Mouse (Mus musculus) ES-E14 (cell line): ENCODE measurements at regions not wholly inside any gene's neighbourhood (a gene's known extent, or its start where the extent isn't known, plus 50 kb on each side); places are given as distances from the start of the nearest gene placed in this dataset.

Experiments
- DNase-seq: peaks from one replicate; pipeline ENCODE4 v3.0.0-alpha.2; 2013; ENCODE audit warnings: low read depth, low spot score
- H3K27ac ChIP-seq: 2 replicates; pipeline ENCODE4 v1.5.1; 2012; ENCODE audit warnings: low read depth, mild to moderate bottlenecking, low read length, moderate library complexity, mixed read lengths; ENCODE audit not compliant: poor library complexity, insufficient read depth, severe bottlenecking
- H3K36me3 ChIP-seq: 2 replicates; pipeline ENCODE4 v1.6.1; 2012; ENCODE audit warnings: mild to moderate bottlenecking, low read length, moderate library complexity, mixed read lengths; ENCODE audit not compliant: control insufficient read depth, poor library complexity, insufficient read depth, severe bottlenecking
- H3K4me1 ChIP-seq, 2 experiments: fragments of 150-350 bp in 1 of 2; sonication (generic) in 1 of 2; 2 replicates each; pipeline ENCODE4 v1.6.1; 2012; ENCODE audit warnings: low read length in 2 of 2, mild to moderate bottlenecking in 1 of 2, mixed read lengths in 1 of 2; ENCODE audit not compliant: control insufficient read depth in 2 of 2, insufficient read depth in 2 of 2, poor library complexity in 1 of 2
- H3K4me3 ChIP-seq, 2 experiments: fragments of 150-350 bp in 1 of 2; sonication (generic) in 1 of 2; 2 replicates each; pipeline ENCODE4 v1.5.1; 2012; ENCODE audit warnings: low read length in 2 of 2, low read depth in 1 of 2, mild to moderate bottlenecking in 1 of 2, mixed read lengths in 1 of 2; ENCODE audit not compliant: insufficient read depth in 1 of 2, poor library complexity in 1 of 2, severe bottlenecking in 1 of 2
- H3K9ac ChIP-seq: 2 replicates; pipeline ENCODE4 v1.6.1; 2012; ENCODE audit warnings: low read depth, mild to moderate bottlenecking, low read length, mixed read lengths; ENCODE audit not compliant: poor library complexity, insufficient read depth, severe bottlenecking
- H3K9me3 ChIP-seq: fragments of 150-350 bp; sonication (generic); 2 replicates; pipeline ENCODE4 v1.6.1; 2012; ENCODE audit warnings: low read depth, mild to moderate bottlenecking, low read length; ENCODE audit not compliant: control insufficient read depth, insufficient read depth
- CHD2 ChIP-seq: IDR thresholded peaks from 2 replicates; pipeline ENCODE4 v1.6.1; 2014; ENCODE audit warnings: mild to moderate bottlenecking, low read depth, low read length, inconsistent platforms
- HCFC1 ChIP-seq: IDR thresholded peaks from 2 replicates; pipeline ENCODE4 v1.6.1; 2012; ENCODE audit warnings: low read length, inconsistent platforms, borderline replicate concordance; ENCODE audit not compliant: insufficient read depth
- MAFK ChIP-seq: IDR thresholded peaks from 2 replicates; pipeline ENCODE4 v1.6.1; 2014; ENCODE audit warnings: mild to moderate bottlenecking, low read depth, low read length, inconsistent platforms; ENCODE audit not compliant: insufficient read depth
- ZC3H11A ChIP-seq: IDR thresholded peaks from 2 replicates; pipeline ENCODE4 v1.6.1; 2012; ENCODE audit warnings: low read depth, mild to moderate bottlenecking, inconsistent platforms, low read length, borderline replicate concordance
- ZNF384 ChIP-seq: IDR thresholded peaks from 2 replicates; pipeline ENCODE4 v1.6.1; 2012; ENCODE audit warnings: low read depth, low read length, inconsistent platforms
- in situ Hi-C, 2 experiments: fragments of 600-800 bp; cut with MboI; formaldehyde crosslinking; loops; one replicate each; pipeline ENCODE4 v1.15.1; 2025; ENCODE audit warnings: low sequenced_read_pairs in 2 of 2, inconsistent platforms in 1 of 2; ENCODE audit not compliant: unreplicated experiment in 2 of 2

DNA sequence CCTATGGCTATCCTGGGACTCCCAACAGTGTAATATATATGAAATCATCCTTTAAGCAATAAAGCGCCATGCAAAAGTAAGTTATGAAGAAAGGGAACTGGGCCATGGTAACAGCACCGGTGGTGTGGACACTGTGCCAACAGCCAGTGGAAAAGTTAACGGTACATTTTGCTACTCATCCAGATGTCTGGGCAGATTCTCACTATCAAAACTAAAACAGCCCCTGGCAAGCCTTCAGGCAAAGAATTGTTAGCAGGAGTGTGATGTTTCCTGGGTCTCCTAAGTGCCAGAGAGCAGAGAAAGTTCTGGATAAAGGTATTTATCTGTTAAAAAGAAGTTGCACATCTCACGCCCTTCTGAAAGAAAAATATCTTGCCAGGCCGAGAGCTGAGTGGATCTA, 198.0 kb upstream of the Hnrnpa3 start:
- no peak for DNase-seq

DNA sequence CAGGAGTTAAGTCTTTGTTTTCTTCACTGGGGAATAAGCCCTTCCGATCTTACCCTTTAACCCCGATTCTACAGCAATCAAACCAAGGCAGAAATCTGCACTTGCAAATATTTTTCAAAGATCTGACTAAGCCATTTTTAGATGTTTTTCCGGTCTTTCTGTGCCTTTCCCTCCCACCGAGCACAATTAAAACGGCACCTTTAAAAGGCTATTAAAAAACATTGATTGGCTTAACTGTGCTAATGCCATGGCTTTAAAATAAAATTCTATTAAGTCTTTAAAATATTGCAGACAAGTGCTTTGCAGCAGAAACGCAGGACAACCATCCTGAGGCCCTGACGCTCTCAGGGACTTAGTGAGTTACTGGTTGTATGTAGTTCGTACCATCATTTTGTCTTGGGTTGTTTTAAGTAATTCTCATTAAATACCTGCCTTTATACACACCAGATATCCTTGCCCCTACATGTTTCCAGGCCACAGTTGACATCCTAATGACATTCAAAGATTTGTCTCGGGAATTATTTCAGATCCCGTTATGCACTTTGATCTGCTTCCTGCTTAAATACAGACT, 197.6 kb upstream of the Hnrnpa3 start:
- Histone ChIP-seq H3K36me3 (no peaks in the 10 kb centered on the region), H3K9me3 (no peaks in the 10 kb centered on the region), H3K9ac (no peak overlapping the region), H3K4me3 (no peak overlapping the region), H3K27ac (no peak overlapping the region), H3K4me1 (no peaks in the 10 kb centered on the region)
- in situ Hi-C loops: no loop called here
- DNase-seq: no peak
- no peak for TF ChIP-seq ZNF384
- no peak for TF ChIP-seq HCFC1
- TF ChIP-seq ZC3H11A: no peak
- TF ChIP-seq MAFK: no peak
- no peak for TF ChIP-seq CHD2

More for the DNA sequence above, 198.0 kb upstream of the Hnrnpa3 start:
- H3K36me3 ChIP-seq: no peaks in the 10 kb centered on the region
- H3K9ac ChIP-seq: no peak overlapping the region
- no peak overlapping the region for H3K4me3 ChIP-seq
- no peaks in the 10 kb centered on the region for H3K9me3 ChIP-seq
- H3K4me1 ChIP-seq: no peaks in the 10 kb centered on the region
- H3K27ac ChIP-seq: no peak overlapping the region
- in situ Hi-C loops: no loop called here
- no peak for TF ChIP-seq CHD2
- TF ChIP-seq ZNF384: no peak
- TF ChIP-seq MAFK: no peak
- no peak for TF ChIP-seq ZC3H11A
- TF ChIP-seq HCFC1: no peak

DNA sequence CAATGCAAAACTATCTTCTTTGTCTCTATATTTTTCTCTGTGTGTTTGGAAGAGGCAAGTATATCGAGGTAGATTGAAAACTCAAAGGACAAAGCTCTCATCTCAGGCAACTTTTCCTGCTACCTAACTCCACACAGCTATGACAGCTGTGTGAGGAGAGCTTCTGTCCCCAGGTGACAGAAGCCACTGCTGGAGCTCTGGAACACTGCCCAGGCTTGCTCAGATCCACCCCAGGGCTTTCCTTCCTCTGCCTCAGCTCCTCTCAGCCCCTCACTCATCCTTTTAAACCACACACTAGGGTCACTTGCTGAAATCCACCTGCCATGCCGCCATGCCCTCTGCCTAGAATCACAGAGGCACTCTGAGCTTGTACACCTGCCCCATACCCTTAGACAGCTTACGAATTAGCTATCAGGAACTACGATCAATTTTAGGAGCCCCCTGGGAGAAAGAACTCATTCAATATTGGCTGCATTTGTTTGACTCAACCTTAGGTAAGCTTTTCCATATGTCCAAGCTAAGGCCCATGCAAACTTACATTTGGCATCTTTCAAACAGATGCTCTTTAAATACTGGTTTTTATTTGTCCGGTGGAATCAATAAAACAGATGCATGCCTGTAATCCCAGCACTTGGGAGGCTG, 196.9 kb upstream of the Hnrnpa3 start:
- DNase-seq: no peak
- Histone ChIP-seq H3K36me3 (no peaks in the 10 kb centered on the region), H3K4me3 (no peak overlapping the region), H3K4me1 (no peaks in the 10 kb centered on the region), H3K9ac (no peak overlapping the region), H3K9me3 (no peaks in the 10 kb centered on the region), H3K27ac (no peak overlapping the region)
- in situ Hi-C loops: no loop called here
- TF ChIP-seq MAFK (no peak), CHD2 (no peak), ZC3H11A (no peak), ZNF384 (no peak), HCFC1 (no peak)

DNA sequence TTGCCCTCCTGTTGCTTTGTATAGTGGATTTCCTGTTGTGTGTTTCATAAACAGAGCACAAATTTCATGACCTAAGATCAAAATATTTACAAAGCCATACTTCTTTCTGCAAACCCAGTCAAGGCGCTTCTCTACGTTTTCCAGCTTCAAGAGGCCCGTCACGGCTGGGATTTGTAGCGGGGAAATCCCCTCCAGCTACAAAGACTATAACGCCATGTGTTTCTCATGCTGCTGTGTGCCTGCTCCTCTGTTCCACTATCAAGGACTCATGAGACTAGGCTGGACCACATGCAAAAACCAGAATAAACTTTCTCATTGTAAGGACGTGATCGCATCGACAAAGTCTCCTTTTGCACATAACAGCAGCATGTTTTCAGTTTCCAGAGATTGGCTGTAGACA, 196.0 kb upstream of the Hnrnpa3 start:
- Histone ChIP-seq H3K4me1 (no peaks in the 10 kb centered on the region), H3K27ac (no peak overlapping the region), H3K36me3 (no peaks in the 10 kb centered on the region), H3K9ac (no peak overlapping the region), H3K9me3 (no peaks in the 10 kb centered on the region), H3K4me3 (no peak overlapping the region)
- in situ Hi-C loops: no loop called here
- TF ChIP-seq ZC3H11A (no peak), ZNF384 (no peak), MAFK (no peak), HCFC1 (no peak), CHD2 (no peak)
- no peak for DNase-seq

- in situ Hi-C loops: no loop called here
- Histone ChIP-seq H3K4me1 (no peaks in the 10 kb centered on the region), H3K36me3 (no peaks in the 10 kb centered on the region), H3K4me3 (no peak overlapping the region), H3K9ac (no peak overlapping the region), H3K27ac (no peak overlapping the region), H3K9me3 (no peaks in the 10 kb centered on the region)
- no peak for TF ChIP-seq MAFK
- no peak for TF ChIP-seq ZC3H11A
- TF ChIP-seq HCFC1: no peak
- no peak for TF ChIP-seq CHD2
- no peak for TF ChIP-seq ZNF384
- DNase-seq: no peak
These were observed 194.6 kb upstream of the Hnrnpa3 start for GRCm38 (mm10) chr2:75464429-75464828.
